Mouse (Mus musculus) G1E (cell line): ENCODE data around the gene Macrod2.

Experiments
- CTCF ChIP-seq: IDR thresholded peaks from 2 replicates; pipeline ENCODE4 v1.5.1; 2012; ENCODE audit warnings: low read depth, low read length, inconsistent platforms, mixed read lengths
- POLR2AphosphoS5 ChIP-seq: IDR thresholded peaks from 2 replicates; pipeline ENCODE4 v1.6.1; 2012; ENCODE audit warnings: low read depth, low read length, inconsistent platforms; ENCODE audit not compliant: insufficient replicate concordance
- TAL1 ChIP-seq: conservative IDR thresholded peaks from 2 replicates; pipeline ENCODE4 v1.6.1; 2012; ENCODE audit warnings: low read depth, low read length, inconsistent platforms, mixed read lengths

GRCm38 (mm10) chr2:140912931-140913330 lies 517.8 kb downstream of the Macrod2 start:
- TF ChIP-seq CTCF (no peak), POLR2AphosphoS5 (no peak), TAL1 (no peak)
